Mouse (Mus musculus) embryonic facial prominence, embryonic 15.5 days (tissue): Measurements from ENCODE around the gene Ugt1a10. TPM values are rescaled to one million over a fixed set of nuclear protein-coding genes. Genes with fewer than 3 reads are reported as not detected.

Source experiments
- ATAC-seq: fragments of 200-750 bp; cut with Nextera tagmentation; 2 replicates; pipeline ENCODE4 v1.8.0; 2017; ENCODE audit warnings: low read depth, moderate TSS enrichment; ENCODE audit not compliant: insufficient number of reproducible peaks, low FRiP score, low TSS enrichment
- H3K27ac ChIP-seq: fragments of 300-500 bp; sonication (generic); replicated peaks from 2 replicates; pipeline ENCODE4 v1.5.1; 2015; ENCODE audit warnings: mild to moderate bottlenecking, inconsistent platforms
- H3K27me3 ChIP-seq: fragments of 300-500 bp; sonication (generic); 2 replicates; pipeline ENCODE4 v1.6.1; 2015; ENCODE audit warnings: inconsistent platforms
- H3K36me3 ChIP-seq: fragments of 300-500 bp; sonication (generic); 2 replicates; pipeline ENCODE4 v1.6.1; 2015; ENCODE audit warnings: mild to moderate bottlenecking, inconsistent platforms
- H3K4me1 ChIP-seq: fragments of 300-500 bp; sonication (generic); 2 replicates; pipeline ENCODE4 v1.6.1; 2015; ENCODE audit warnings: inconsistent platforms
- H3K4me2 ChIP-seq: fragments of 300-500 bp; sonication (generic); replicated peaks from 2 replicates; pipeline ENCODE4 v1.6.1; 2015; ENCODE audit warnings: mild to moderate bottlenecking, inconsistent platforms
- H3K4me3 ChIP-seq: fragments of 300-500 bp; sonication (generic); replicated peaks from 2 replicates; pipeline ENCODE4 v1.5.1; 2015; ENCODE audit warnings: mild to moderate bottlenecking, inconsistent platforms
- H3K9ac ChIP-seq: fragments of 300-500 bp; sonication (generic); 2 replicates; pipeline ENCODE4 v1.6.1; 2015; ENCODE audit warnings: inconsistent platforms
- H3K9me3 ChIP-seq: fragments of 300-500 bp; sonication (generic); replicated peaks from 2 replicates; pipeline ENCODE4 v1.6.1; 2016; ENCODE audit warnings: inconsistent platforms
- whole genome bisulfite sequencing: fragments of 180-500 bp; shearing (Covaris S2); methylation state at CpG from one replicate; pipeline ENCODE4 v1.1.7; 2015; 5-methylcytosine and 5-hydroxymethylcytosine counted together
- polyA plus RNA-seq: library from polyadenylated mRNA; unstranded; fragments of >200 nt; fragmentation: Nextera tagmentation; extraction: Ambion mirVana; gene quantifications from 2 replicates; pipeline ENCODE4 v1.2.1, GENCODE M21; 2015

Ugt1a10 gene
- polyA plus RNA-seq, 1 experiment from 2014 or later, result not detected

- Histone ChIP-seq H3K9ac (no peak overlapping the region), H3K36me3 (peaks cover 47% of the 10 kb centered on the region), H3K4me2 (no peak overlapping the region), H3K9me3 (peaks cover 10% of the 10 kb centered on the region; the same call in 1 of the 2 replicates), H3K4me3 (no peak overlapping the region), H3K4me1 (peaks cover 9% of the 10 kb centered on the region), H3K27ac (peak overlapping the region; percentile 4; the same call in 1 of the 2 replicates), H3K27me3 (no peaks in the 10 kb centered on the region)
- no peak for ATAC-seq
- WGBS, result 70% methylated on average over 8 of the region's 8 CpGs
Measured at GRCm38 (mm10) chr1:88258881-88259642, 203.9 kb downstream of the Ugt1a10 start.

GRCm38 (mm10) chr1:88259643-88260024, 204.4 kb downstream of the Ugt1a10 start:
- Histone ChIP-seq H3K4me3 (no peak overlapping the region), H3K36me3 (peaks cover 53% of the 10 kb centered on the region), H3K9me3 (peaks cover 6% of the 10 kb centered on the region; the same call in 1 of the 2 replicates), H3K4me1 (peaks cover 9% of the 10 kb centered on the region), H3K4me2 (no peak overlapping the region), H3K27ac (no peak overlapping the region; the same call in 1 of the 2 replicates), H3K27me3 (no peaks in the 10 kb centered on the region), H3K9ac (no peak overlapping the region)
- WGBS, result 73% methylated on average over 4 of the region's 4 CpGs
- ATAC-seq, result no peak

- no peak overlapping the region for H3K27ac ChIP-seq
- peak; percentile 4; the same call in 1 of the 2 replicates for ATAC-seq
- WGBS, result 77% methylated on average over 6 of the region's 6 CpGs
- peaks cover 2% of the 10 kb centered on the region; the same call in 1 of the 2 replicates for H3K9me3 ChIP-seq
- peaks cover 9% of the 10 kb centered on the region for H3K4me1 ChIP-seq
- no peak overlapping the region for H3K9ac ChIP-seq
- no peak overlapping the region for H3K4me2 ChIP-seq
- no peak overlapping the region for H3K4me3 ChIP-seq
- no peaks in the 10 kb centered on the region for H3K27me3 ChIP-seq
- H3K36me3 ChIP-seq, result peaks cover 58% of the 10 kb centered on the region
Measured at GRCm38 (mm10) chr1:88260114-88260513, 204.9 kb downstream of the Ugt1a10 start.

GRCm38 (mm10) chr1:88260604-88261377, 205.6 kb downstream of the Ugt1a10 start:
- Histone ChIP-seq H3K27me3 (no peaks in the 10 kb centered on the region), H3K4me3 (no peak overlapping the region), H3K9ac (no peak overlapping the region), H3K4me1 (peaks cover 9% of the 10 kb centered on the region), H3K4me2 (no peak overlapping the region), H3K9me3 (no peaks in the 10 kb centered on the region; the same call in 1 of the 2 replicates), H3K36me3 (peaks cover 65% of the 10 kb centered on the region), H3K27ac (no peak overlapping the region)
- ATAC-seq, result no peak
- WGBS, result 83% methylated on average over 10 of the region's 10 CpGs

- peak overlapping the region; percentile 0; the same call in 1 of the 2 replicates for H3K27ac ChIP-seq
- peaks cover 9% of the 10 kb centered on the region for H3K4me1 ChIP-seq
- ATAC-seq, result 0 out of 2 replicates have a peak, but pooled peaks have one; percentile 3
- no peak overlapping the region for H3K4me2 ChIP-seq
- WGBS, result 85% methylated on average over 7 of the region's 7 CpGs
- H3K9me3 ChIP-seq, result no peaks in the 10 kb centered on the region; the same call in 1 of the 2 replicates
- H3K4me3 ChIP-seq, result no peak overlapping the region
- peaks cover 74% of the 10 kb centered on the region for H3K36me3 ChIP-seq
- H3K27me3 ChIP-seq, result no peaks in the 10 kb centered on the region
- no peak overlapping the region for H3K9ac ChIP-seq
Measured at GRCm38 (mm10) chr1:88261706-88262105, 206.5 kb downstream of the Ugt1a10 start.

GRCm38 (mm10) chr1:88262255-88262654, 207.1 kb downstream of the Ugt1a10 start:
- H3K4me1 ChIP-seq, result peaks cover 9% of the 10 kb centered on the region
- H3K9me3 ChIP-seq, result no peaks in the 10 kb centered on the region; the same call in 1 of the 2 replicates
- peak overlapping the region; percentile 0; the same call in 1 of the 2 replicates for H3K27ac ChIP-seq
- WGBS, result 66% methylated on average over 4 of the region's 4 CpGs
- ATAC-seq, result peak; percentile 20
- no peak overlapping the region for H3K4me2 ChIP-seq
- H3K9ac ChIP-seq, result no peak overlapping the region
- no peaks in the 10 kb centered on the region for H3K27me3 ChIP-seq
- H3K4me3 ChIP-seq, result no peak overlapping the region
- peaks cover 79% of the 10 kb centered on the region for H3K36me3 ChIP-seq

GRCm38 (mm10) chr1:88262961-88263360, 207.8 kb downstream of the Ugt1a10 start:
- WGBS, result 65% methylated on average over 6 of the region's 6 CpGs

GRCm38 (mm10) chr1:88263778-88264177, 208.6 kb downstream of the Ugt1a10 start:
- 89% methylated on average over 5 of the region's 5 CpGs for WGBS
- peaks cover 9% of the 10 kb centered on the region for H3K4me1 ChIP-seq
- no peak overlapping the region for H3K4me3 ChIP-seq
- no peak overlapping the region for H3K9ac ChIP-seq
- H3K4me2 ChIP-seq, result no peak overlapping the region
- no peak for ATAC-seq
- H3K9me3 ChIP-seq, result no peaks in the 10 kb centered on the region; the same call in 1 of the 2 replicates
- H3K36me3 ChIP-seq, result peaks cover 95% of the 10 kb centered on the region
- H3K27ac ChIP-seq, result no peak overlapping the region
- H3K27me3 ChIP-seq, result no peaks in the 10 kb centered on the region

More at GRCm38 (mm10) chr1:88262961-88263360, 207.8 kb downstream of the Ugt1a10 start:
- no peak overlapping the region for H3K4me3 ChIP-seq
- no peak for ATAC-seq
- H3K9me3 ChIP-seq, result no peaks in the 10 kb centered on the region; the same call in 1 of the 2 replicates
- H3K36me3 ChIP-seq, result peaks cover 86% of the 10 kb centered on the region
- peaks cover 9% of the 10 kb centered on the region for H3K4me1 ChIP-seq
- H3K4me2 ChIP-seq, result no peak overlapping the region
- H3K27ac ChIP-seq, result 0 out of 2 replicates have a peak overlapping the region, but pooled peaks have one; percentile 0
- no peak overlapping the region for H3K9ac ChIP-seq
- H3K27me3 ChIP-seq, result no peaks in the 10 kb centered on the region

GRCm38 (mm10) chr1:88264237-88264868, 209.2 kb downstream of the Ugt1a10 start:
- 90% methylated on average over 7 of the region's 7 CpGs for WGBS
- H3K27ac ChIP-seq, result no peak overlapping the region
- H3K9me3 ChIP-seq, result no peaks in the 10 kb centered on the region; the same call in 1 of the 2 replicates
- no peak overlapping the region for H3K9ac ChIP-seq
- no peak for ATAC-seq
- no peaks in the 10 kb centered on the region for H3K27me3 ChIP-seq
- peaks cover 5% of the 10 kb centered on the region for H3K4me1 ChIP-seq
- no peak overlapping the region for H3K4me2 ChIP-seq
- H3K4me3 ChIP-seq, result no peak overlapping the region
- peaks cover 100% of the 10 kb centered on the region for H3K36me3 ChIP-seq

- 80% methylated on average over 4 of the region's 4 CpGs for WGBS
- Histone ChIP-seq H3K9ac (no peak overlapping the region), H3K4me1 (peaks cover 4% of the 10 kb centered on the region), H3K4me3 (no peak overlapping the region), H3K36me3 (peaks cover 100% of the 10 kb centered on the region), H3K9me3 (no peaks in the 10 kb centered on the region; the same call in 1 of the 2 replicates), H3K4me2 (no peak overlapping the region), H3K27me3 (no peaks in the 10 kb centered on the region), H3K27ac (no peak overlapping the region)
- ATAC-seq, result no peak
Measured at GRCm38 (mm10) chr1:88264869-88265240, 209.7 kb downstream of the Ugt1a10 start.

GRCm38 (mm10) chr1:88266123-88266522, 210.9 kb downstream of the Ugt1a10 start:
- Histone ChIP-seq H3K4me1 (peaks cover 4% of the 10 kb centered on the region), H3K36me3 (peaks cover 90% of the 10 kb centered on the region), H3K4me3 (no peak overlapping the region), H3K27me3 (no peaks in the 10 kb centered on the region), H3K27ac (no peak overlapping the region), H3K9ac (no peak overlapping the region), H3K9me3 (no peaks in the 10 kb centered on the region; the same call in 1 of the 2 replicates), H3K4me2 (no peak overlapping the region)
- 89% methylated on average over 13 of the region's 13 CpGs for WGBS
- no peak for ATAC-seq
